Mouse (Mus musculus) forebrain, embryonic 14.5 days (tissue): ENCODE data around the gene Izumo4. TPM values are rescaled to one million over a fixed set of nuclear protein-coding genes. Genes with fewer than 3 reads are reported as not detected.

Experiments used
- ATAC-seq: fragments of 200-750 bp; cut with Nextera tagmentation; 2 replicates; pipeline ENCODE4 v1.8.0; 2017; ENCODE audit warnings: mild to moderate bottlenecking, moderate library complexity
- DNase-seq: peaks from one replicate; pipeline ENCODE4 v3.0.0-alpha.2; 2015; ENCODE audit warnings: low spot score
- H3K27ac ChIP-seq: fragments of 300-500 bp; sonication (generic); 2 replicates; pipeline ENCODE4 v1.5.1; 2014; ENCODE audit warnings: low read depth, mild to moderate bottlenecking, control low read depth, low read length, moderate library complexity
- H3K27me3 ChIP-seq: fragments of 300-500 bp; sonication (generic); replicated peaks from 2 replicates; pipeline ENCODE4 v1.6.1; 2014; ENCODE audit warnings: low read length, control low read depth, mixed read lengths; ENCODE audit not compliant: control insufficient read depth, insufficient read depth
- H3K36me3 ChIP-seq: fragments of 300-500 bp; sonication (generic); 2 replicates; pipeline ENCODE4 v1.6.1; 2014; ENCODE audit warnings: low read length, control low read depth; ENCODE audit not compliant: control insufficient read depth, insufficient read depth
- H3K4me1 ChIP-seq: fragments of 300-500 bp; sonication (generic); 2 replicates; pipeline ENCODE4 v1.6.1; 2014; ENCODE audit warnings: antibody characterized with exemption, low read length, control low read depth; ENCODE audit not compliant: control insufficient read depth, insufficient read depth
- H3K4me2 ChIP-seq: fragments of 300-500 bp; sonication (generic); 2 replicates; pipeline ENCODE4 v1.6.1; 2014; ENCODE audit warnings: mild to moderate bottlenecking, control low read depth, low read length
- H3K4me3 ChIP-seq: fragments of 300-500 bp; sonication (generic); 2 replicates; pipeline ENCODE4 v1.5.1; 2014; ENCODE audit warnings: low read depth, low read length, control low read depth
- H3K9ac ChIP-seq: fragments of 300-500 bp; sonication (generic); 2 replicates; pipeline ENCODE4 v1.6.1; 2014; ENCODE audit warnings: mild to moderate bottlenecking, low read length, control low read depth, moderate library complexity
- H3K9me3 ChIP-seq: fragments of 300-500 bp; sonication (generic); replicated peaks from 2 replicates; pipeline ENCODE4 v1.6.1; 2016; ENCODE audit warnings: low read length, control low read depth, mixed read lengths; ENCODE audit not compliant: control insufficient read depth
- WGBS: fragments of 180-500 bp; shearing (Covaris S2); extraction: QIAGEN DNeasy Blood & Tissue Kit; methylation state at CpG from one replicate; pipeline ENCODE4 v1.1.7; 2014; 5-methylcytosine and 5-hydroxymethylcytosine counted together
- polyA plus RNA-seq: library from polyadenylated mRNA; unstranded; fragments of >200 nt; fragmentation: Nextera tagmentation; extraction: Ambion mirVana; gene quantifications from 2 replicates; pipeline ENCODE4 v1.2.1, GENCODE M21; 2014

Gene Izumo4
- polyA plus RNA-seq = 16.0 and 21.5 TPM in 2 replicates

DNA sequence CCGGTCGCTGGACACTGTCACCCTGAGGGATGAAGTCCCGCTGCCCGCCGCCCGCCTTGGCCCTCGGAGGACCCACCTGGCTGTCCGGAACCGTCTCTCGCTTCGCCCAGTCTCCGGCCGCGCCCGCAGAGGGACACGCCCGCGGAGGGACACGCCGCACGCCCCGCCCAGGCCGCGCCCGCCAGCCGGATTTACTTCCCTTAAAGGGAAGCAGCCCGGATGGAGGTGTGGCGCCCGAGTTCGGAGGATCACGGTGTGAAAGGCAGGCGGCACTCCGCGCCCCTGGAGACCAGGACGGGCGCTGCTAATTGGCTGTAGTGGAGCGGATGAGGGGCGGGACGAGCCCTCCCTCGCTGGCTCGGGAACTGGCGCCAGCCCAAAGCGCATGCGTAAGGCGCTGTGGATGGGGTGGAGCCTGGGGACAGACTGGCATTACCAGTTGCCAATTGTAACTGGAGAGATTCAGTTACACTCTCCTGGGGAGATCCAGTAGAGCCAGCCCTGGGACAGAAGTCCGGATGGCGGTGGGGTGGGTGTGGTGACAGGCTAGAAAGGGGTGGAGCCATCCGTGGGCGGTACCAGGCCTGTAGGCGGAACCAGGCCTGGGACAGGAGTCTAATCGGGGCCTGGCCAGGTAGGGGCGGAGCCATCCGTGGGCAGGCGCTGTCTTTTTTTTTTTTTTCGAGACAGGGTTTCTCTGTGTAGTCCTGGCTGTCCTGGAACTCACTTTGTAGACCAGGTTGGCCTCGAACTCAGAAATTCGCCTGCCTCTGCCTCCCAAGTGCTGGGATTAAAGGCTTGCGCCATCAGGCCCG lies at the start of gene Izumo4, which contains the start of gene Mob3a:
Gene Izumo4 (plus strand): TSS at position 464 of the 815 bp plus-strand sequence.
Gene Mob3a (minus strand): TSS at position 257 of the 815 bp plus-strand sequence.
- peak within 1 kb of the TSS; percentile 77 for H3K9ac ChIP-seq
- WGBS = under 1% methylated on average over 57 of the region's 59 CpGs
- ATAC-seq = peak; percentile 97
- H3K4me1 ChIP-seq = peaks cover 13% of the 10 kb centered on the region
- H3K27me3 ChIP-seq = no peaks in the 10 kb centered on the region
- peak within 1 kb of the TSS; percentile 84 for H3K27ac ChIP-seq
- peak within 1 kb of the TSS; percentile 79 for H3K4me2 ChIP-seq
- no peaks in the 10 kb centered on the region for H3K9me3 ChIP-seq
- DNase-seq = peak; percentile 99
- peaks cover 16% of the 10 kb centered on the region for H3K36me3 ChIP-seq
- H3K4me3 ChIP-seq = peak within 1 kb of the TSS; percentile 69

DNA sequence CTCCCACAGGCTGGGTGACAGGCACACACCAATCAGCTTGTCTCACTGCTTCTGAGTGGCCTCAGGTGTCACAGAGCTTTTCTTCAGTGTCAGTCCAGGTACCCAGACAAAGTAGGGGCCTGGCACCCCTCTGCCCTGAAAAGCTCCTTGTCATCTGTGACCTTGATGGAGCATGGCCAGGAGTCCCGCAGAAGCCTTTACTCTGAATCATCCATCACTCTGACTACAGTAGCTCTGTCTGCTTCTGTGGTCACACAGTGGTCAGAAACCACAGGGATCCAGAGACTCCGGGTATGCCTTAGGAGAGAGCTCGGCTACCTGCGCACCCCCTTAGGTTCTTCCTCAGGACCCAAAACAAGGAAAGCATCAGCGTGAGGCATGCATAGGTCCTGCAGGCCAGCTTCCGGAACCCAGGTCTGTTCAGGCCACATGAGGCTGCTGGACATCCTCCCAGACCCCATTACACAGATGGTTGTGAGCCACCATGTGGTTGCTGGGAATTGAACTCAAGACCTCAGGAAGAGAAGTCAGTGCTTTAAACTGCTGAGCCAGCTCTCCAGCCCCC lies 48.7 kb upstream of the Izumo4 start:
- H3K9ac ChIP-seq = 0 out of 2 replicates have a peak overlapping the region, but pooled peaks have one; percentile 21
- H3K27ac ChIP-seq = no peak overlapping the region
- H3K4me2 ChIP-seq = no peak overlapping the region
- peaks cover 8% of the 10 kb centered on the region for H3K4me1 ChIP-seq
- WGBS = 90% methylated on average over 6 of the region's 6 CpGs
- ATAC-seq (no peak), DNase-seq (no peak)
- no peaks in the 10 kb centered on the region for H3K27me3 ChIP-seq
- H3K36me3 ChIP-seq = peaks cover 4% of the 10 kb centered on the region; the same call in 1 of the 2 replicates
- no peak overlapping the region for H3K4me3 ChIP-seq
- H3K9me3 ChIP-seq = no peaks in the 10 kb centered on the region

DNA sequence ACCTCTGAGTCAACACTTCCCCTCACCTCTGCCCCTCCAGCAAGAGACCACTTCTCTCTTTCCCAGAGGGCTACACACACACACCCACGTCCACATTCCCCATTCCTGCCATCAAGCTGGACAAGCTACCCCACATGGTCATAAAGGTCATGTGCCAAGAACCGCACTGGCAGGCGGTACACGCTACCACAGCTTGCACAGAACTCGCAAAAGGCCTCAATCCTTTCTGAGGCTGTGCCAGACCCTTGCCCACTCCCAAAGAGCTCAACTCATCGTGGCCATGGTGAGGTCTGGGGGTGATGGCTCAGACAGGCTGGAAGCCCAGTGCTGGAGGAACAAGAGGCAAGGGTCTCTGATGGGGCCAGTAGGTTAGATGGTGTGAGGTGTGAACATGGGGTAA lies 47.1 kb upstream of the Izumo4 start:
- no peak for DNase-seq
- Histone ChIP-seq H3K4me2 (peak overlapping the region; percentile 92), H3K27me3 (no peaks in the 10 kb centered on the region), H3K4me1 (peaks cover 8% of the 10 kb centered on the region), H3K27ac (no peak overlapping the region), H3K36me3 (peaks cover 3% of the 10 kb centered on the region; the same call in 1 of the 2 replicates), H3K9ac (peak overlapping the region; percentile 96; the same call in 1 of the 2 replicates), H3K9me3 (no peaks in the 10 kb centered on the region), H3K4me3 (peak overlapping the region; percentile 90; the same call in 1 of the 2 replicates)
- ATAC-seq = no peak
- 89% methylated on average over 6 of the region's 6 CpGs for WGBS

DNA sequence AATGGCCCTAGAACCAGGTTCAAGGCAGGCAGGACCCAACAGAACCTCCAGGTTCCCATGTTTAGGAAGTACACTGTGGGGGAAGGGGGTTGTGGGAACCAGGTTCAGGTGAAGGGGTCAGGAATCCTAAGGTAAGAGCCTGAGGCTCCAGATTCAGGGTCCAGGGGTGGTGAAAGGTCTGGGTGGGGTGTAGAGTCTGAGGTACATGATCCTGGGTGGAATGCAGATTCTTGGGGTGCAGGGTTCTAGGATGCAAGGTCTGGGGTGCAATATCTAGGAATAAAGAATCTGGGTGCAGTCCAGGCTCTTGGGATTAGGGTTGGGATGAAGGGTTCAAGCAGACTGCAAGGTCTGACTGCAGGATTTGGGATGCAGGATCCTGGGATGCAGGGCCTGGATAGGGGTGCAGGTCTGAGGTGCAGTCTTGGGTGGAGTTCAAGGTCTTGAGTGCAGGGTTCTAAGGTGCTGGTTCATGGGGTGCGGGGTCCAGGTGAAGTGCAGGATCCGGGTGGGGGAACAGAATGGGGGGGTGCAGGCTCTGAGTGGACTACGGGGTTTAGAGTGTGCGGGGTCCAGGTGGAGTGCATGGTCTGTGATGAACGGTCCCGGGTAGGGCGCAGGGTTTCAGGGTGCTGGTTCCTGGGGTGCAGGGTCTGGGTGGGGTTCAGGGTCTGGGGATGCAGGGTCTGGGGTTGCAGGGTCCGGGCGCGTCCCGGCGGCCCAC lies 46.4 kb upstream of the Izumo4 start:
- H3K4me2 ChIP-seq = peak overlapping the region; percentile 92
- peak overlapping the region; percentile 93 for H3K27ac ChIP-seq
- H3K9ac ChIP-seq = peak overlapping the region; percentile 96
- H3K27me3 ChIP-seq = no peaks in the 10 kb centered on the region
- ATAC-seq (peak; percentile 45), DNase-seq (no peak)
- peaks cover 8% of the 10 kb centered on the region for H3K4me1 ChIP-seq
- H3K36me3 ChIP-seq = peaks cover 3% of the 10 kb centered on the region; the same call in 1 of the 2 replicates
- peak overlapping the region; percentile 90 for H3K4me3 ChIP-seq
- WGBS = 4% methylated on average over 10 of the region's 12 CpGs
- H3K9me3 ChIP-seq = no peaks in the 10 kb centered on the region

DNA sequence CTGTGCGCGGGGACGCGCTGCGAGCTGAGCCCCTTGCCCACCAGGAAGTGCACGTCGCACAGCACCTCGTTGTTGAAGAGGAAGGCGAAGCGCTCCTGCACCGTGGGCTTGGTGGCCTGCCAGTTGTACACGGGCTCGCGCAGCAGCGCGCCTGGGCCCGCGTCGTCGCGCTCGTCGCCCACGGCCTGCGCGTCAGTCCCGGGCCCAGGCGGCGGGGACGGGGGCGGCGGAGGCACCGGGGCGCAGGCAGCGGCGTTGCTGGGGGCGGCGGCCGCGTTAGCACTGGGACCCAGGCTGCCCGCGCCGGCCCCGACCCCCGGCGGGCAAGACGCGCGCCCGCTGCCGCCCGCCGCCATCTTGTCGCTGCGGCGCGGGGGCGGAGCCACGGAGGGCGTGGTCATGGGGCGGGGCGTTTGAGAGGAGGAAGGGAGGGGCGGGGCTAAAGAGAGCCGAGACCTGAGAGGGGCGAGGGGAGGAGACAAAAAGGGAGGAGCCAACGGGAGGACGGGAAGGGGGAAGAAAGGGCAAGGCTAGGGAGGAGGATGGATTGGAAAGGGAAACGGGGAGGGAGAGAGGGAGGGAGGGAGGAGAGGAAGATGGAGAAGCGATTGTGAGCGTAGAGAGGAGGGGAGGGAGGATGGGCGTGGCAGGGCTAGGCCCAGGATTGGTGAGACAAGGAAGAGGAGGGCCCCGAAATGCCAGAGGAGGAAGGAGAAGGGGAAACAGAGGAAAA lies 45.7 kb upstream of the Izumo4 start:
- peaks cover 3% of the 10 kb centered on the region; the same call in 1 of the 2 replicates for H3K36me3 ChIP-seq
- under 1% methylated on average over 71 of the region's 72 CpGs for WGBS
- peak overlapping the region; percentile 90 for H3K4me3 ChIP-seq
- H3K4me1 ChIP-seq = peaks cover 8% of the 10 kb centered on the region
- DNase-seq (peak; percentile 99), ATAC-seq (peak; percentile 87)
- no peaks in the 10 kb centered on the region for H3K27me3 ChIP-seq
- H3K27ac ChIP-seq = peak overlapping the region; percentile 93
- no peaks in the 10 kb centered on the region for H3K9me3 ChIP-seq
- peak overlapping the region; percentile 92 for H3K4me2 ChIP-seq
- peak overlapping the region; percentile 96 for H3K9ac ChIP-seq

DNA sequence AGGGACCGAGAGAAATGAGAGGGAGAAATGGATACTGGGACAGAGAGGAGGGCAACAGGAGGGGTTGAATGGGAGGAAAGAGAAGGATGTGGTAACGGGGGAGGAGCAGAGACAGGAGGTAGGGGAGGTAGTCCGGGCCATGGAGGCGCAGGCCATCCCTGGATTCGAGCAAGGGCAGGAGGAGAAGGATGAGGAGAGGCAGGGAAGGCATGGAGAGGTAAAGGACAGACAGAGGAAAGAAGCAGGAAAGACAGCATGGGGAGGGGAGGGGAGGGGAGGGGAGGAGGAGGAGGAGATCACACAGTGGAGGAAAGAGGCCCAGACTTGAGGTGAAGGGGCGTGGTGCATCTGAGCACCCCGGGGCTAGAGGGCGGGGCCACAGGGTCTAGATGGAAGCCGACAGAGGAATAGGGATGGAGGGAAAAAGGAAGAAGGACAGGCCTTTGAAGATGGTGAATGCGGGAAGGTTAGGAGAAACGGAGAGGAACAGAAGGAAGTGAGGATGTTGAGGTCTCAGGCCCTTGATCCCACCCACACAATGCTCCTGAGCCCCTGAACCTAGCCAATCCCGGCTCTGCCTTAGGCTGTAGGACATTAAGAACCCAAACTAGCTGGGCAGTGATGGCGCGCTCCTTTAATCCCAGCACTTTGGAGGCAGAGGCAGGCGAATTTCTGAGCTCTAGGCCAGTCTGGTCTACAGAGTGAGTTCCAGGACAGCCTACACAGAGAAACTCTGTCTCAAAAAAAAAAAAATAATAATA lies 44.9 kb upstream of the Izumo4 start, which contains the start of gene Btbd2:
Gene Btbd2 (minus strand): TSS at position 209 of the 761 bp plus-strand sequence.
- DNase-seq (no peak), ATAC-seq (peak; percentile 38; the same call in 1 of the 2 replicates)
- Histone ChIP-seq H3K27me3 (no peaks in the 10 kb centered on the region), H3K9ac (peak within 1 kb of the TSS; percentile 96), H3K27ac (peak within 1 kb of the TSS; percentile 93), H3K4me2 (peak within 1 kb of the TSS; percentile 92), H3K4me1 (peaks cover 8% of the 10 kb centered on the region), H3K4me3 (peak within 1 kb of the TSS; percentile 90), H3K9me3 (no peaks in the 10 kb centered on the region), H3K36me3 (peaks cover 3% of the 10 kb centered on the region; the same call in 1 of the 2 replicates)
- 23% methylated on average over 15 of the region's 15 CpGs for WGBS

DNA sequence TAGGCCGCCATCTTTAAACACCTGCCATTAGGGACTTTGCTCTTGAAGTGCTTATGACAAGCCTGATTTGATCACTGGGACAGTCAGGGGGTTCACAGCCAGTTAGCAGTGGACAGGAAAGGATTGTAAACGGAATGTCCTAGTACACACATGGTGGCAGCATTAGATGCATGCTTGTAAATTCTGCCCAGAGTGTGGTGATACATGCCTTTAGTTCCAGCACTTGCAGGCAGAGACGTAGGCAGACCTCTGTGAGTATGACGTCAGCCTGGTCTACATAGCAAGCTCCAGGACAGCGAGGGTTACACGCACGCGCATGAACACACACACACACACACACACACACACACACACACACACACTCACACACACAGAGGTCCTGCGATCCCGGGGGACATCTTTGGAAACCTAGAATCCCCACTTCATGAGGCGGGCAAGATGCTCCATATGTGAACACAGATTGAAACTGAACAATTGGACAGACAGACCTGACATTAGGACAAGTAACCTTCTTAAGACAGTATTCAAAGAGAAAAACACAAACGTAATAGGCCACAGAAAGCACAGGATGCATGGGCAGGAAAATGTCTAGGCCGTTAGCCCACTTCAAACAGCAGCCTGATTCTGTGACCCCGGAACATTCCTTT lies 43.7 kb upstream of the Izumo4 start:
- H3K27ac ChIP-seq = no peak overlapping the region

More for the DNA sequence above, 43.7 kb upstream of the Izumo4 start:
- DNase-seq (no peak), ATAC-seq (no peak)
- no peak overlapping the region for H3K4me3 ChIP-seq
- WGBS = 89% methylated on average over 14 of the region's 14 CpGs
- H3K27me3 ChIP-seq = no peaks in the 10 kb centered on the region
- H3K9ac ChIP-seq = no peak overlapping the region
- no peaks in the 10 kb centered on the region for H3K9me3 ChIP-seq
- no peak overlapping the region for H3K4me2 ChIP-seq
- no peaks in the 10 kb centered on the region for H3K36me3 ChIP-seq
- H3K4me1 ChIP-seq = peaks cover 8% of the 10 kb centered on the region
